Mouse (Mus musculus) embryonic fibroblast, embryonic 13.5 days (primary cell): ENCODE results near the gene Cadm1.

ENCODE experiments used
- CTCF ChIP-seq: IDR thresholded peaks from 2 replicates; pipeline ENCODE4 v1.5.1; 2011; ENCODE audit warnings: mild to moderate bottlenecking, control low read depth, low read length, moderate library complexity, borderline replicate concordance; ENCODE audit not compliant: insufficient read depth
- POLR2A ChIP-seq: IDR thresholded peaks from 2 replicates; pipeline ENCODE4 v1.6.1; 2011; ENCODE audit warnings: low read depth, mild to moderate bottlenecking, control low read depth, low read length, moderate library complexity

DNA sequence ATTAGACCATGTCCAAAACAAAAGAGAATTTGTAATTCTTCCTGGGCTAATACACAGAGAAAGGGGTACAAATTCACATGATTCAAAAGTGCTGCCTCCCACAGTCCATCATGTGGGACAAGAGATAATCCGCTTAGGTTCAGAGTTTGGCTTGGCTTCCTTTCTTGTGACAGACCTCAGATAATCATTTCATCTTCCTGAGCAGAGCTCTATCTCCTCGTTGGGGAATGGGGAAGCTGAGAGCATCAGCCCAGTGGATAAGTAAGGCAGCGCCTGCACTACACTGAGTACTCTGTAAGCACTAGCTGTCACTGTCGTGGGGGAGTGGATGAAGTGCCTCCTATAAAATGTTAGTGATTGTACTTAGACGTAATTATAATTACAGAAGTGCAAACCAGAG lies 35.1 kb downstream of the Cadm1 start:
- TF ChIP-seq POLR2A (no peak), CTCF (no peak)
